Mouse (Mus musculus): ENCODE results near the gene Desi1.

The Desi1 gene

GRCm38 (mm10) chr15:82033762-82034161 is at the start of gene Desi1:
TSS of gene Desi1 (minus strand) at chr15:82033862.
- DNase-seq (ENCODE audit: extremely low read depth, low read depth), result no peak

- no peak for DNase-seq (ENCODE audit: extremely low read depth, low read depth)
Measured at GRCm38 (mm10) chr15:82081161-82081560, 47.5 kb upstream of the Desi1 start.

GRCm38 (mm10) chr15:82079883-82080282 is 46.2 kb upstream of the Desi1 start:
- DNase-seq (ENCODE audit: extremely low read depth, low read depth), result no peak

- DNase-seq (ENCODE audit: extremely low read depth, low read depth), result peak; percentile 27
Measured at GRCm38 (mm10) chr15:82073490-82073889, 39.8 kb upstream of the Desi1 start.

GRCm38 (mm10) chr15:82071816-82072469 is 38.3 kb upstream of the Desi1 start:
- no peak for DNase-seq (ENCODE audit: extremely low read depth, low read depth)

- no peak for DNase-seq (ENCODE audit: extremely low read depth, low read depth)
Measured at GRCm38 (mm10) chr15:82069898-82070297, 36.2 kb upstream of the Desi1 start, which contains the start of gene Mei1. TSS of gene Mei1 (plus strand) at chr15:82069996.

DNA sequence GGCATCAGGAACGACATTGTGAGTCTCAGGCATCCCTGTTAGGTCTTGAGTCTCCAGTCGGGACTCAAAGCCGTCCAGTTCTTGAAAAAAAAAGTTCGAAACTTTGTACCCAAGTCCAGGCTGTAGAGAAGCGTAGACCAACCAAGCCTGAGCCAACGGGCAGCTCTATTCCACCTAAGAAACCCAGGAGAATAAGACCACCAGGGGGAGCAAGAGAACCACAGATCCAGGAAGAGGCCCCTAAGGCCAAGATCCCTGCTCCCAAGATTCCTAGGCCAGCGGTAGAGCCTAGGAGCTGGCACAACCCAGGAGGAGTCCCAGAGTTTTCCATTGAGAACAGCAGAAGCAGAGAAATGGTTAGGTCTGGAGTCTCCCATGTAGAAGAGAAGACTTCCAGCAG is 31.8 kb upstream of the Desi1 start:
- DNase-seq (ENCODE audit: extremely low read depth, low read depth), result no peak

DNA sequence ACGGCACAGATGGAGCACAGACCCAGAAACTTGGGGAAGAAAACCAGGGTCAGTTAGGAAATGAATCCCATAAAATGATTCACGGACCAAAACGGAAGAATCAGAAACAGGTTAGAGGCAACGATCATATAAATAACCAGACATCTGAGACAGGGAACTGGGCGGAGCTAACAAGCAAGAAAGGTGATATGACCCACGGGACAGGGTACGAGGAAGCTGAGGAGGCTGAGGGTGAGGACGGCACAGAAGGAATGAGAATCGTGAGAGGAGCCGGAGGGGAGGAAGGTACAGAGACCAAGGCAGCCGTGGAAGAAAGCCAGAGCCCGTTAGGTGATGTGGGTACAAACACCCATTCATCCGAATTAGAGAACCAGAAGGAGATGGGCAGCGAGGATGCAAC is 30.2 kb upstream of the Desi1 start:
- DNase-seq (ENCODE audit: extremely low read depth, low read depth), result no peak

- DNase-seq (ENCODE audit: extremely low read depth, low read depth), result no peak
Measured at GRCm38 (mm10) chr15:82058719-82059201, 25.1 kb upstream of the Desi1 start, which contains the start of gene 4930407I10Rik. TSS of gene 4930407I10Rik (plus strand) at chr15:82059151.

DNA sequence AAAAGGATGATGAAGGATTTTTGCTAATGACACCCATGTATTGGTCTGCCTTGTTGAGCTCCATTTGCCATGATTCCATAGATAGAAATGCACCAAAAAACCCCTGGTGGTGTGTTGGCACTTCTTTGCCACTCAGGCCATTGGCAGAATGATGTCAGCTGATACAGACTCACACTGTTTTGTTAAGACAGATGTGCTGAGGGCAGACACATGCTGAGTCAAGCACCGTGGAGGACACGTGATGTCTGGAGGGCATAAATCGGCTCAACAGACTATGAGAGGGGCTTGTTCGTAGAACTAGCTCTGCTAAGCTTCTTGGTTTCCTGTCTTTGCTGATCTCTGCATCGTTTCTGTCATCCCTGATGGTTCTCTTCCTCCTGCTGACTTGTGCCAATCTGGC is 18.9 kb upstream of the Desi1 start:
- DNase-seq (ENCODE audit: extremely low read depth, low read depth), result no peak

- DNase-seq (ENCODE audit: extremely low read depth, low read depth), result peak; percentile 64
Measured at GRCm38 (mm10) chr15:82047080-82047883, 13.6 kb upstream of the Desi1 start, which contains the start of gene Snu13. TSS of gene Snu13 (minus strand) at chr15:82047598.

- no peak for DNase-seq (ENCODE audit: extremely low read depth, low read depth)
Measured at GRCm38 (mm10) chr15:82046246-82046891, 12.7 kb upstream of the Desi1 start.

GRCm38 (mm10) chr15:82044166-82044784 is 10.6 kb upstream of the Desi1 start:
- DNase-seq (ENCODE audit: extremely low read depth, low read depth), result peak; percentile 43

- no peak for DNase-seq (ENCODE audit: extremely low read depth, low read depth)
Measured at GRCm38 (mm10) chr15:82040650-82041049, 7.0 kb upstream of the Desi1 start.

- DNase-seq (ENCODE audit: extremely low read depth, low read depth), result no peak
Measured at GRCm38 (mm10) chr15:82035904-82036689, 2.4 kb upstream of the Desi1 start.

- DNase-seq (ENCODE audit: extremely low read depth, low read depth), result no peak
Measured at GRCm38 (mm10) chr15:82032386-82032785, 1.3 kb downstream of the Desi1 start.

- DNase-seq (ENCODE audit: extremely low read depth, low read depth), result no peak
Measured at GRCm38 (mm10) chr15:82027726-82028125, 5.9 kb downstream of the Desi1 start.

DNA sequence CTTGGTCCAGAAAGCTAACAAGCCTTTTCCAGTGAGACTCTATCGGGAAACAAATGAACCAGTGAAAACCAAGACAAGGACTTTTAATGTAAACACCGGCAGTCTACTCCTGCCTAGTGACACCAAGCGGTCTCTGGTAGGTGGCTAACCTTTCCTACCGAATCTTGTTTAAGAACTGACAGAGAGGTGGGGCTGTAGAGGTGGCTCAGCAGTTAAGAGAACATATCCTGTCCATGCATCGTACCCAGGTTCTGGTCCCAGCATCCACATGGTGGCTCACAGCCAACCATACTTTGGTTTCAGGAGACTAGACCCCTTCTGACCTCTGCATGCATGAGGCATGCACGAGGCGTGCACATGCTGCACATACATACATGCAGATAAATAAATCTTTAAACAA is 6.4 kb downstream of the Desi1 start:
- no peak for DNase-seq (ENCODE audit: extremely low read depth, low read depth)

DNA sequence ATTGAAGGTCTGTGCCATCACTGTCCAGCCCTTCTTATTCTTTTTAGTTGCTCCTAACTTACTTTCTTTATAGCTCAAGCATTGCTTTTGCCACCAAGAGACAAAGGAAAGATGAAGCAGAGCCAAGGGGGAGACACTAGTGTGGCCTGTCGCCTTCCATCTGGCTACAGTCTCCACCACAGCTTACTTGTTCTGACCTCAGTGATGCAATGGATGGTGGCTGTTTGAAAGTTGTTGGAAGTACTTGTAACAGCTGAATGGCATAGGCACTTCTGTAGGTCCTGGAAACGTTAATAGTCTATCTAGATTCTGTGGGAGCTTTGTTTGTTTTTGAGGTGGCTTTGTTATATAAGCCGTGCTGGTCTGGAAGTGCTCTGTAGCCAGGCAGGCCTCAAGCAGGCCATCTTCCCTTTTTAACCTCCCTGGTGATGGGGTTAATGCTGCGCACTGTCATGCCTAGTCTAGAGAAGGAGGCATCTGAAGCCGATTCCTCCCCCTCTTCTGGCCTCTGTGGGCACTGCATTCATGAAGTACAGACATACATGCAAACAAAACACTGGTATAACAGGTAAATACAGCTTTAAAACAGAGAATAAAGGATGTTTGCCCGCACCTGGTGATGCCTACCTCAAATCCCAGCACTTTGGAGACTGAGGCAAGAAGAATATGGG is 9.6 kb downstream of the Desi1 start:
- no peak for DNase-seq (ENCODE audit: extremely low read depth, low read depth)

GRCm38 (mm10) chr15:82022535-82023088 is 11.1 kb downstream of the Desi1 start:
- no peak for DNase-seq (ENCODE audit: extremely low read depth, low read depth)

Measured in MEL-GATA-1-ER (cell line).